Mouse (Mus musculus): ENCODE results near the gene Ermn. TPM values are rescaled to one million over a fixed set of nuclear protein-coding genes. Genes with fewer than 3 reads are reported as not detected.

Gene Ermn
- polyA plus RNA-seq, 1 experiment = not detected

- no peak for TF ChIP-seq MYOG (IDR thresholded peaks at IDR 0.05; ENCODE audit: control insufficient read depth, extremely low read depth, insufficient read length)
- TF ChIP-seq MAX (IDR thresholded peaks at IDR 0.05) = no peak
- TF ChIP-seq CEBPB (IDR thresholded peaks at IDR 0.05; ENCODE audit: low read depth) = no peak
- no peak for TF ChIP-seq USF1 (IDR thresholded peaks at IDR 0.05; ENCODE audit: low read depth)
- TF ChIP-seq MYOD1 (IDR thresholded peaks at IDR 0.05; ENCODE audit: control insufficient read depth, insufficient read length, low read depth) = no peak
- no peak for TF ChIP-seq CTCF (IDR thresholded peaks at IDR 0.05; ENCODE audit: control insufficient read depth, insufficient read depth, insufficient read length)
- no peak for TF ChIP-seq FOSL1 (IDR thresholded peaks at IDR 0.05; ENCODE audit: insufficient read depth, low read length, poor library complexity, severe bottlenecking)
- Histone ChIP-seq H3ac (ENCODE audit: control insufficient read depth, insufficient read length, low read depth) (no peak overlapping the region), H3K79me3 (ENCODE audit: low read depth) (no peaks in the 10 kb centered on the region), H3K27me3 (ENCODE audit: control insufficient read depth, insufficient read depth, insufficient read length) (no peaks in the 10 kb centered on the region), H3K4me3 (ENCODE audit: insufficient read depth, poor library complexity, severe bottlenecking) (no peak overlapping the region), H3K36me3 (ENCODE audit: control insufficient read depth, insufficient read depth) (no peaks in the 10 kb centered on the region), H3K79me2 (ENCODE audit: control insufficient read depth, insufficient read depth) (no peaks in the 10 kb centered on the region)
Observed at GRCm38 (mm10) chr2:58036926-58037325, 15.7 kb downstream of the Ermn start.

- H3K27me3 ChIP-seq (ENCODE audit: control insufficient read depth, insufficient read depth, insufficient read length) = no peaks in the 10 kb centered on the region
- TF ChIP-seq MYOG (IDR thresholded peaks at IDR 0.05; ENCODE audit: control insufficient read depth, extremely low read depth, insufficient read length) (no peak), USF1 (IDR thresholded peaks at IDR 0.05; ENCODE audit: low read depth) (no peak)
- H3ac ChIP-seq (ENCODE audit: control insufficient read depth, insufficient read length, low read depth) = no peak overlapping the region
- no peaks in the 10 kb centered on the region for H3K79me3 ChIP-seq (ENCODE audit: low read depth)
- no peaks in the 10 kb centered on the region for H3K79me2 ChIP-seq (ENCODE audit: control insufficient read depth, insufficient read depth)
- H3K4me3 ChIP-seq (ENCODE audit: insufficient read depth, poor library complexity, severe bottlenecking) = no peak overlapping the region
- H3K36me3 ChIP-seq (ENCODE audit: control insufficient read depth, insufficient read depth) = no peaks in the 10 kb centered on the region
Observed at GRCm38 (mm10) chr2:58035635-58036034, 17.0 kb downstream of the Ermn start.

GRCm38 (mm10) chr2:58031431-58031830 lies 21.2 kb downstream of the Ermn start:
- Histone ChIP-seq H3K36me3 (ENCODE audit: control insufficient read depth, insufficient read depth) (no peaks in the 10 kb centered on the region), H3ac (ENCODE audit: control insufficient read depth, insufficient read length, low read depth) (no peak overlapping the region), H3K4me3 (ENCODE audit: insufficient read depth, poor library complexity, severe bottlenecking) (no peak overlapping the region), H3K27me3 (ENCODE audit: control insufficient read depth, insufficient read depth, insufficient read length) (no peaks in the 10 kb centered on the region), H3K79me3 (ENCODE audit: low read depth) (no peaks in the 10 kb centered on the region), H3K79me2 (ENCODE audit: control insufficient read depth, insufficient read depth) (no peaks in the 10 kb centered on the region)
- no peak for TF ChIP-seq CTCF (IDR thresholded peaks at IDR 0.05; ENCODE audit: control insufficient read depth, insufficient read depth, insufficient read length)
- no peak for TF ChIP-seq MYOD1 (IDR thresholded peaks at IDR 0.05; ENCODE audit: control insufficient read depth, insufficient read length, low read depth)
- TF ChIP-seq MAX (IDR thresholded peaks at IDR 0.05) = no peak

- no peak overlapping the region for H3K4me3 ChIP-seq (ENCODE audit: insufficient read depth, poor library complexity, severe bottlenecking)
- H3K79me3 ChIP-seq (ENCODE audit: low read depth) = no peaks in the 10 kb centered on the region
- H3K36me3 ChIP-seq (ENCODE audit: control insufficient read depth, insufficient read depth) = no peaks in the 10 kb centered on the region
- TF ChIP-seq MAX (IDR thresholded peaks at IDR 0.05) (no peak), FOSL1 (IDR thresholded peaks at IDR 0.05; ENCODE audit: insufficient read depth, low read length, poor library complexity, severe bottlenecking) (no peak), MYOG (IDR thresholded peaks at IDR 0.05; ENCODE audit: control insufficient read depth, extremely low read depth, insufficient read length) (no peak), USF1 (IDR thresholded peaks at IDR 0.05; ENCODE audit: low read depth) (no peak), CTCF (IDR thresholded peaks at IDR 0.05; ENCODE audit: control insufficient read depth, insufficient read depth, insufficient read length) (no peak)
- no peaks in the 10 kb centered on the region for H3K27me3 ChIP-seq (ENCODE audit: control insufficient read depth, insufficient read depth, insufficient read length)
- H3K79me2 ChIP-seq (ENCODE audit: control insufficient read depth, insufficient read depth) = no peaks in the 10 kb centered on the region
- no peak overlapping the region for H3ac ChIP-seq (ENCODE audit: control insufficient read depth, insufficient read length, low read depth)
Observed at GRCm38 (mm10) chr2:58029404-58029803, 23.3 kb downstream of the Ermn start.

GRCm38 (mm10) chr2:58026740-58027139 lies 25.9 kb downstream of the Ermn start:
- H3K79me3 ChIP-seq (ENCODE audit: low read depth) = no peaks in the 10 kb centered on the region
- no peaks in the 10 kb centered on the region for H3K36me3 ChIP-seq (ENCODE audit: control insufficient read depth, insufficient read depth)
- no peaks in the 10 kb centered on the region for H3K27me3 ChIP-seq (ENCODE audit: control insufficient read depth, insufficient read depth, insufficient read length)
- no peaks in the 10 kb centered on the region for H3K79me2 ChIP-seq (ENCODE audit: control insufficient read depth, insufficient read depth)
- TF ChIP-seq USF1 (IDR thresholded peaks at IDR 0.05; ENCODE audit: low read depth) (no peak), MYOG (IDR thresholded peaks at IDR 0.05; ENCODE audit: control insufficient read depth, extremely low read depth, insufficient read length) (no peak), CTCF (IDR thresholded peaks at IDR 0.05; ENCODE audit: control insufficient read depth, insufficient read depth, insufficient read length) (no peak), CEBPB (IDR thresholded peaks at IDR 0.05; ENCODE audit: low read depth) (no peak), MYOD1 (IDR thresholded peaks at IDR 0.05; ENCODE audit: control insufficient read depth, insufficient read length, low read depth) (no peak), FOSL1 (IDR thresholded peaks at IDR 0.05; ENCODE audit: insufficient read depth, low read length, poor library complexity, severe bottlenecking) (no peak), MAX (IDR thresholded peaks at IDR 0.05) (no peak)
- no peak overlapping the region for H3ac ChIP-seq (ENCODE audit: control insufficient read depth, insufficient read length, low read depth)
- no peak overlapping the region for H3K4me3 ChIP-seq (ENCODE audit: insufficient read depth, poor library complexity, severe bottlenecking)

- no peak overlapping the region for H3ac ChIP-seq (ENCODE audit: control insufficient read depth, insufficient read length, low read depth)
- TF ChIP-seq MYOG (IDR thresholded peaks at IDR 0.05; ENCODE audit: control insufficient read depth, extremely low read depth, insufficient read length) = no peak
- no peak for TF ChIP-seq USF1 (IDR thresholded peaks at IDR 0.05; ENCODE audit: low read depth)
- TF ChIP-seq MAX (IDR thresholded peaks at IDR 0.05) = no peak
- no peak for TF ChIP-seq MYOD1 (IDR thresholded peaks at IDR 0.05; ENCODE audit: control insufficient read depth, insufficient read length, low read depth)
- no peak for TF ChIP-seq CEBPB (IDR thresholded peaks at IDR 0.05; ENCODE audit: low read depth)
- no peak for TF ChIP-seq FOSL1 (IDR thresholded peaks at IDR 0.05; ENCODE audit: insufficient read depth, low read length, poor library complexity, severe bottlenecking)
- TF ChIP-seq CTCF (IDR thresholded peaks at IDR 0.05; ENCODE audit: control insufficient read depth, insufficient read depth, insufficient read length) = no peak
- no peaks in the 10 kb centered on the region for H3K27me3 ChIP-seq (ENCODE audit: control insufficient read depth, insufficient read depth, insufficient read length)
- H3K36me3 ChIP-seq (ENCODE audit: control insufficient read depth, insufficient read depth) = no peaks in the 10 kb centered on the region
- H3K79me3 ChIP-seq (ENCODE audit: low read depth) = no peaks in the 10 kb centered on the region
- no peak overlapping the region for H3K4me3 ChIP-seq (ENCODE audit: insufficient read depth, poor library complexity, severe bottlenecking)
- H3K79me2 ChIP-seq (ENCODE audit: control insufficient read depth, insufficient read depth) = no peaks in the 10 kb centered on the region
Observed at GRCm38 (mm10) chr2:58023556-58023955, 29.1 kb downstream of the Ermn start.

Data from C2C12 (cell line).